Mouse (Mus musculus) ES-E14 (cell line): ENCODE data around the gene Sesn1. TPM values are rescaled to one million over a fixed set of nuclear protein-coding genes. Genes with fewer than 3 reads are reported as not detected.

ENCODE experiments used
- DNase-seq: peaks from one replicate; pipeline ENCODE4 v3.0.0-alpha.2; 2013; ENCODE audit warnings: low read depth, low spot score
- H3K27ac ChIP-seq: 2 replicates; pipeline ENCODE4 v1.5.1; 2012; ENCODE audit warnings: low read depth, mild to moderate bottlenecking, low read length, moderate library complexity, mixed read lengths; ENCODE audit not compliant: poor library complexity, insufficient read depth, severe bottlenecking
- H3K36me3 ChIP-seq: 2 replicates; pipeline ENCODE4 v1.6.1; 2012; ENCODE audit warnings: mild to moderate bottlenecking, low read length, moderate library complexity, mixed read lengths; ENCODE audit not compliant: control insufficient read depth, poor library complexity, insufficient read depth, severe bottlenecking
- H3K4me1 ChIP-seq, 2 experiments: fragments of 150-350 bp in 1 of 2; sonication (generic) in 1 of 2; 2 replicates each; pipeline ENCODE4 v1.6.1; 2012; ENCODE audit warnings: low read length in 2 of 2, mild to moderate bottlenecking in 1 of 2, mixed read lengths in 1 of 2; ENCODE audit not compliant: control insufficient read depth in 2 of 2, insufficient read depth in 2 of 2, poor library complexity in 1 of 2
- H3K4me3 ChIP-seq, 2 experiments: fragments of 150-350 bp in 1 of 2; sonication (generic) in 1 of 2; 2 replicates each; pipeline ENCODE4 v1.5.1; 2012; ENCODE audit warnings: low read length in 2 of 2, low read depth in 1 of 2, mild to moderate bottlenecking in 1 of 2, mixed read lengths in 1 of 2; ENCODE audit not compliant: insufficient read depth in 1 of 2, poor library complexity in 1 of 2, severe bottlenecking in 1 of 2
- H3K9ac ChIP-seq: 2 replicates; pipeline ENCODE4 v1.6.1; 2012; ENCODE audit warnings: low read depth, mild to moderate bottlenecking, low read length, mixed read lengths; ENCODE audit not compliant: poor library complexity, insufficient read depth, severe bottlenecking
- H3K9me3 ChIP-seq: fragments of 150-350 bp; sonication (generic); 2 replicates; pipeline ENCODE4 v1.6.1; 2012; ENCODE audit warnings: low read depth, mild to moderate bottlenecking, low read length; ENCODE audit not compliant: control insufficient read depth, insufficient read depth
- CHD2 ChIP-seq: IDR thresholded peaks from 2 replicates; pipeline ENCODE4 v1.6.1; 2014; ENCODE audit warnings: mild to moderate bottlenecking, low read depth, low read length, inconsistent platforms
- HCFC1 ChIP-seq: IDR thresholded peaks from 2 replicates; pipeline ENCODE4 v1.6.1; 2012; ENCODE audit warnings: low read length, inconsistent platforms, borderline replicate concordance; ENCODE audit not compliant: insufficient read depth
- MAFK ChIP-seq: IDR thresholded peaks from 2 replicates; pipeline ENCODE4 v1.6.1; 2014; ENCODE audit warnings: mild to moderate bottlenecking, low read depth, low read length, inconsistent platforms; ENCODE audit not compliant: insufficient read depth
- ZC3H11A ChIP-seq: IDR thresholded peaks from 2 replicates; pipeline ENCODE4 v1.6.1; 2012; ENCODE audit warnings: low read depth, mild to moderate bottlenecking, inconsistent platforms, low read length, borderline replicate concordance
- ZNF384 ChIP-seq: IDR thresholded peaks from 2 replicates; pipeline ENCODE4 v1.6.1; 2012; ENCODE audit warnings: low read depth, low read length, inconsistent platforms
- in situ Hi-C, 2 experiments: fragments of 600-800 bp; cut with MboI; formaldehyde crosslinking; loops; one replicate each; pipeline ENCODE4 v1.15.1; 2025; ENCODE audit warnings: low sequenced_read_pairs in 2 of 2, inconsistent platforms in 1 of 2; ENCODE audit not compliant: unreplicated experiment in 2 of 2
- total RNA-seq: library from RNA; depleted of rRNA; stranded (reverse); fragments of 300-350 nt; gene quantifications from 2 replicates; pipeline ENCODE4 v1.2.3, GENCODE M21; 2012

Gene Sesn1
- total RNA-seq, 1 experiment: 10.0 TPM

DNA sequence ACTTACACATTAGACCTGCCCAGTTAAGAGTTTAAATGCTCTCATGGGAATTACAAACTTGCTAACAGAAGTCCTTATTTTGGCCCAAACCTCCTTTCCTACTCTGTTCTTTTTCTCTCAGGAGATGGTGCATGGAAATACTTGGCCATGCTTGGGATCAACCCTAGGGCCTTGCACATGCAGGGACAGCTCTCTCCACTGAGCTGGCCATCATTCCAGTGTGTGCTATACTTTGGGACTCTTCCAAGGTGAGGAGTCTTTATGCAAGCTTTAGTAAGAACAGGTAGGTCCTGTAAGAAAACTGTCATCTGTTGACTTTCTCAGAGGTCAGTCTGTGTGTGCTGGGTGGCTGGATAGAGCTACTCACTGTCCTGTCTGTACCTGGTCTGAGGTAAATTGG lies 80.8 kb downstream of the Sesn1 start:
- no peak overlapping the region for H3K4me3 ChIP-seq
- H3K27ac ChIP-seq: no peak overlapping the region
- no peaks in the 10 kb centered on the region for H3K9me3 ChIP-seq
- H3K4me1 ChIP-seq: peaks cover 3% of the 10 kb centered on the region in 2 experiments; a peak in 2 of 4 replicates
- TF ChIP-seq ZC3H11A: no peak
- no peak for TF ChIP-seq MAFK
- TF ChIP-seq CHD2: no peak
- no peak for TF ChIP-seq ZNF384
- TF ChIP-seq HCFC1: no peak
- no peaks in the 10 kb centered on the region for H3K36me3 ChIP-seq
- in situ Hi-C loops: no loop called here
- no peak overlapping the region for H3K9ac ChIP-seq
- DNase-seq: no peak

- H3K4me3 ChIP-seq: no peak overlapping the region
- no peaks in the 10 kb centered on the region for H3K9me3 ChIP-seq
- H3K27ac ChIP-seq: no peak overlapping the region
- no peak for DNase-seq
- H3K9ac ChIP-seq: no peak overlapping the region
- H3K36me3 ChIP-seq: no peaks in the 10 kb centered on the region
- no peak for TF ChIP-seq CHD2
- TF ChIP-seq MAFK: no peak
- TF ChIP-seq ZNF384: no peak
- TF ChIP-seq HCFC1: no peak
- no peak for TF ChIP-seq ZC3H11A
- H3K4me1 ChIP-seq: peaks cover 3% of the 10 kb centered on the region in 2 experiments; a peak in 2 of 4 replicates
- in situ Hi-C loops: no loop called here
Observed at GRCm38 (mm10) chr10:41891312-41891711, 81.6 kb downstream of the Sesn1 start.

DNA sequence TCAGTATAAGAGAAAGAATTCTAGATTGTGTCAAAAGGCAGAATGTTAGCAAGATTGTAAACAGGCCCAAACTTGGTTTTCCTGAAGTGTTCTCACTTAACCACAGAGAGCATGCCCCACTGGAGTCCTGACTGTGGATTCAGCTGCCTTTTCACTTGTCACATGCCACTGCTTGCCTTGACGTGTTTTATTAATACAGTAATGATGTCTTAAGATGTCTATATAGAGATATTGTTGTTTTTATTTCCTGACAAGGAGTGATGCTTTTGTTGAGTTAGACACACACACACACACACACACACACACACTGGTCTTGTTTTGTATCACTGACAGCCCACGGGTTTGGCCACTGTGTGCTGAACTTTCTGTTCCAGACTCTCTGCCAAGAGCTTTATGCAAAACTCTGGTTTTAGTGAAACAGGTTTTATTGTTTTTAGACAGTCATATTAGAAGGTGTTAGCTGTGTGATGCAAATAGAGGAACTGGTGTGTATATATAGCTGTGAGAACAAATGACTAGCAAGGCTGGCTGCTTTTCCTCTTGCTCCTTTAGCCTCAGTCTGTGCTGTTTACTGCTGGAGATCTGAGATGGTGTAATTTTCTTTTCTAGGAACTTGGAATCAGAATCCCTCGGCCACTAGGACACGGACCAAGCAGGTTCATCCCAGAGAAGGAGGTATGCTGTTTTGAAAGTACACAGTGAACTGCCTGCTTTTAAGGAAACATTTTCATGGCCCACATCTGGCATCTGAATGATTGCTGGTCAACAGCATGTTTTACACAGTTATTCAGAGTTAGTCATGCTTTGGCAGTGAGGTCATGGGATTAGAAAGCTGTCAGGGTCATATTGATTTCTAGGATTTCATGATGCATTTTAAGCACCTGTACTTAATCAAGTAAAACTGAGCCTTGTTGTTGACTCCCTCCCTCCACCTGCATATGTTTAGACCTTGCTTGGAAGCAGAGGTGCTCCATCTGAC lies 84.0 kb downstream of the Sesn1 start:
- TF ChIP-seq ZC3H11A (no peak), ZNF384 (no peak), HCFC1 (no peak)
- H3K27ac ChIP-seq: no peak overlapping the region
- H3K36me3 ChIP-seq: no peaks in the 10 kb centered on the region
- in situ Hi-C loops: no loop called here
- H3K9me3 ChIP-seq: no peaks in the 10 kb centered on the region
- no peak overlapping the region for H3K9ac ChIP-seq
- no peaks in the 10 kb centered on the region for H3K4me1 ChIP-seq
- no peak for DNase-seq
- no peak overlapping the region for H3K4me3 ChIP-seq

DNA sequence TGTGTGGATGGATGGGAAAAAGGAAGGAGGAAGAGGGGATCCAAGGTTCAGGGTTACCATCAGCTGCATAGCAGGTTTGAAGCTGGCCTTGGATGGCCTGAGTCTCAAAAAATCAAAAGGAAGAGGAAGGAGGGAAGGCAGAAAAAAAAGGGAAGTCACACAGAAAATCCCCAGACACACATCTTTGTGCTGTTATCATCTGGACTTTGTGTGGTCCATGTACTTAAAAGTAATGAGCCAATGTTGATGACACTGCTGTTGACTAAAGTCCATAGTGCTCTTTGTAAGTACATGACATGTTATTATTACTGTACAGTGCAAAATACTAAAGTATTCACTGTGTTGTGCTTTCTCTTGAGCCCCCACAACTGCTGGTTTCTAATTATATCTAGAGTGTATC lies 86.7 kb downstream of the Sesn1 start:
- TF ChIP-seq HCFC1: no peak
- no peak for TF ChIP-seq MAFK
- TF ChIP-seq ZC3H11A: no peak
- TF ChIP-seq CHD2: no peak
- no peak for TF ChIP-seq ZNF384
- H3K4me3 ChIP-seq: no peak overlapping the region
- no peak overlapping the region for H3K9ac ChIP-seq
- DNase-seq: no peak
- no peaks in the 10 kb centered on the region for H3K9me3 ChIP-seq
- in situ Hi-C loops: no loop called here
- H3K36me3 ChIP-seq: no peaks in the 10 kb centered on the region
- H3K4me1 ChIP-seq: no peaks in the 10 kb centered on the region
- no peak overlapping the region for H3K27ac ChIP-seq
